Mouse (Mus musculus): ENCODE results near the gene Inip. TPM values are rescaled to one million over a fixed set of nuclear protein-coding genes. Genes with fewer than 3 reads are reported as not detected.
A peak's percentile ranks its signal among the peaks of the same experiment; 100 is the strongest.

Inip gene
- polyA plus RNA-seq, 1 experiment from 2014 or later = 103 TPM

DNA sequence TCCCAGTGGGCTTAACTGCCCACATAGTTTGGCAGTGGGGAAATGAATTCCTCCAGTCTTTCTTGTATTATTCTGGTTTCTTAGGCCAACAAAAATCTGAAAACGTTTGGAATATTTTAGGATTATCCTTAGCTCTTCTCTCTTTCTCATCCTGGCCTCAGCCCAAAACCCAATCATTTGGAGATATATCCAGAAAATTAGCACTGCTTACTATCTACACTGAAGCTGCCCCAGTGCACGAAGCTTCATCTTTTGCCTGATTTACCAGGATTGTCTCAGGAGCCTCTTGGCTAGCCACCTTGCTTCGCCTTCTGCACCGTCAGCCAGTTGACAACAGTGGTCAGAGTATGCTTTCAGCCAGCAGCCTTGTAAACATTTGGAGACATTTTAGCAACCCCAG is 27.7 kb upstream of the Inip start:
- Histone ChIP-seq H3K4me3 (ENCODE audit: low read depth, low read length) (no peak overlapping the region), H3K9me3 (replicated peaks; ENCODE audit: control insufficient read depth, low read length) (no peaks in the 10 kb centered on the region), H3K36me3 (replicated peaks; ENCODE audit: control insufficient read depth, insufficient read depth, low read depth, low read length) (no peaks in the 10 kb centered on the region), H3K27me3 (ENCODE audit: control insufficient read depth, insufficient read depth, low read length) (no peaks in the 10 kb centered on the region), H3K4me2 (ENCODE audit: low read depth, low read length) (no peak overlapping the region), H3K9ac (replicated peaks; ENCODE audit: low read length) (no peak overlapping the region), H3K4me1 (ENCODE audit: control insufficient read depth, insufficient read depth, low read length) (no peaks in the 10 kb centered on the region), H3K27ac (replicated peaks; ENCODE audit: low read depth, low read length) (no peak overlapping the region)
- WGBS = 84% methylated on average over 4 of the region's 4 CpGs
- no peak for DNase-seq (ENCODE audit: low spot score)
- ATAC-seq (replicated peaks; ENCODE audit: insufficient number of reproducible peaks, low FRiP score, low TSS enrichment, low read depth) = no peak

- WGBS = 89% methylated on average over 5 of the region's 5 CpGs
- Histone ChIP-seq H3K27ac (replicated peaks; ENCODE audit: low read depth, low read length) (no peak overlapping the region), H3K9ac (replicated peaks; ENCODE audit: low read length) (no peak overlapping the region), H3K27me3 (ENCODE audit: control insufficient read depth, insufficient read depth, low read length) (no peaks in the 10 kb centered on the region), H3K4me3 (ENCODE audit: low read depth, low read length) (no peak overlapping the region), H3K9me3 (replicated peaks; ENCODE audit: control insufficient read depth, low read length) (no peaks in the 10 kb centered on the region), H3K4me2 (ENCODE audit: low read depth, low read length) (no peak overlapping the region), H3K4me1 (ENCODE audit: control insufficient read depth, insufficient read depth, low read length) (no peaks in the 10 kb centered on the region), H3K36me3 (replicated peaks; ENCODE audit: control insufficient read depth, insufficient read depth, low read depth, low read length) (no peaks in the 10 kb centered on the region)
- DNase-seq (ENCODE audit: low spot score) (no peak), ATAC-seq (replicated peaks; ENCODE audit: insufficient number of reproducible peaks, low FRiP score, low TSS enrichment, low read depth) (no peak)
Observed at GRCm38 (mm10) chr4:59826381-59826780, 25.0 kb upstream of the Inip start.

DNA sequence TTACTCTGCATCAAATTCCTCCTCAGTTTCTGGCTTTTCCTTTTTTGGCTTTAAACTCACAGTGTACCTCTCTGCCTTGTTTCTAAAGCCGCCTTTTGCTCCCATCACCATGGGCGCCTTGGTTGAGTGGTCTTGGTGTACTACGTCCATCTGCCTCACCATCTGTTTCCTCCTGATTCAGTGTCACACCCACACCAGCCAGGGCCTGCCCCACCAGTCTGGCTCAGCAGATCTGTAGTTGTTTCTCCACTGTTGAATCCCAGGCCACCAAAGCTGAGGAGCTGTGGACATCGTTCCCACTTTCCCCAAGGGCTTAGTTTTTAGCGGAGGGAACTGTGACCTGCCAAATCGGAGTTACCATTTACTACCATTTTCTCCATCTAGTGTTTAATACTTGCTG is 24.2 kb upstream of the Inip start:
- Histone ChIP-seq H3K36me3 (replicated peaks; ENCODE audit: control insufficient read depth, insufficient read depth, low read depth, low read length) (no peaks in the 10 kb centered on the region), H3K4me3 (ENCODE audit: low read depth, low read length) (no peak overlapping the region), H3K27me3 (ENCODE audit: control insufficient read depth, insufficient read depth, low read length) (no peaks in the 10 kb centered on the region), H3K4me2 (ENCODE audit: low read depth, low read length) (no peak overlapping the region), H3K9me3 (replicated peaks; ENCODE audit: control insufficient read depth, low read length) (no peaks in the 10 kb centered on the region), H3K9ac (replicated peaks; ENCODE audit: low read length) (no peak overlapping the region), H3K4me1 (ENCODE audit: control insufficient read depth, insufficient read depth, low read length) (no peaks in the 10 kb centered on the region), H3K27ac (replicated peaks; ENCODE audit: low read depth, low read length) (no peak overlapping the region)
- 91% methylated on average over 6 of the region's 6 CpGs for WGBS
- no peak for DNase-seq (ENCODE audit: low spot score)
- ATAC-seq (replicated peaks; ENCODE audit: insufficient number of reproducible peaks, low FRiP score, low TSS enrichment, low read depth) = no peak

- Histone ChIP-seq H3K27me3 (ENCODE audit: control insufficient read depth, insufficient read depth, low read length) (no peaks in the 10 kb centered on the region), H3K27ac (replicated peaks; ENCODE audit: low read depth, low read length) (no peak overlapping the region), H3K4me2 (ENCODE audit: low read depth, low read length) (no peak overlapping the region), H3K36me3 (replicated peaks; ENCODE audit: control insufficient read depth, insufficient read depth, low read depth, low read length) (no peaks in the 10 kb centered on the region), H3K9ac (replicated peaks; ENCODE audit: low read length) (no peak overlapping the region), H3K4me1 (ENCODE audit: control insufficient read depth, insufficient read depth, low read length) (no peaks in the 10 kb centered on the region), H3K9me3 (replicated peaks; ENCODE audit: control insufficient read depth, low read length) (no peaks in the 10 kb centered on the region), H3K4me3 (ENCODE audit: low read depth, low read length) (no peak overlapping the region)
- WGBS = 91% methylated on average over 5 of the region's 5 CpGs
- ATAC-seq (replicated peaks; ENCODE audit: insufficient number of reproducible peaks, low FRiP score, low TSS enrichment, low read depth) (no peak), DNase-seq (ENCODE audit: low spot score) (no peak)
Observed at GRCm38 (mm10) chr4:59824860-59825259, 23.5 kb upstream of the Inip start.

GRCm38 (mm10) chr4:59823470-59823869 is 22.1 kb upstream of the Inip start:
- Histone ChIP-seq H3K9ac (replicated peaks; ENCODE audit: low read length) (no peak overlapping the region), H3K4me3 (ENCODE audit: low read depth, low read length) (no peak overlapping the region), H3K4me1 (ENCODE audit: control insufficient read depth, insufficient read depth, low read length) (no peaks in the 10 kb centered on the region), H3K36me3 (replicated peaks; ENCODE audit: control insufficient read depth, insufficient read depth, low read depth, low read length) (no peaks in the 10 kb centered on the region), H3K27me3 (ENCODE audit: control insufficient read depth, insufficient read depth, low read length) (no peaks in the 10 kb centered on the region), H3K4me2 (ENCODE audit: low read depth, low read length) (no peak overlapping the region), H3K9me3 (replicated peaks; ENCODE audit: control insufficient read depth, low read length) (no peaks in the 10 kb centered on the region), H3K27ac (replicated peaks; ENCODE audit: low read depth, low read length) (no peak overlapping the region)
- WGBS = 52% methylated on average over 7 of the region's 7 CpGs
- DNase-seq (ENCODE audit: low spot score) = no peak
- ATAC-seq (replicated peaks; ENCODE audit: insufficient number of reproducible peaks, low FRiP score, low TSS enrichment, low read depth) = no peak

DNA sequence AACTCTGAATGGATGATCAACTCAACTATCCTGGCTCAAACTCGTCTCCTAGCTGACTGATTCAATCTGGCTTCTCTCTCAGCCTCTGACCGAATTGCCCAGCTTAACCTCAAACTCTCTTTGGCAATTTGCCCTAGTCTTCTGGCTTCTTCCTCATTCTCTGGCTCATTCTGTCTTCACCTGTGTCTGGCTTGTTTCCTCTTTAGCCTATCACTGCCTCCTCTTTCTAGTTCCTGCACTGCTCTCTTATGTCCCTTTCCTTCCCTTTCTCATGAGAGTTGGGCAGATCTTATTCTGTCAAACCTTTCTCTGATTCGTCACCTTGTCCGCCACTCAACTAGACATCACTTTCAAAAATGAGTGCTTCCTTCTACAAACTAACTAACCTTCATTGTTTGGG is 20.7 kb upstream of the Inip start:
- Histone ChIP-seq H3K9me3 (replicated peaks; ENCODE audit: control insufficient read depth, low read length) (no peaks in the 10 kb centered on the region), H3K4me1 (ENCODE audit: control insufficient read depth, insufficient read depth, low read length) (no peaks in the 10 kb centered on the region), H3K4me3 (ENCODE audit: low read depth, low read length) (no peak overlapping the region), H3K27me3 (ENCODE audit: control insufficient read depth, insufficient read depth, low read length) (no peaks in the 10 kb centered on the region), H3K9ac (replicated peaks; ENCODE audit: low read length) (no peak overlapping the region), H3K36me3 (replicated peaks; ENCODE audit: control insufficient read depth, insufficient read depth, low read depth, low read length) (no peaks in the 10 kb centered on the region), H3K27ac (replicated peaks; ENCODE audit: low read depth, low read length) (no peak overlapping the region), H3K4me2 (ENCODE audit: low read depth, low read length) (no peak overlapping the region)
- ATAC-seq (replicated peaks; ENCODE audit: insufficient number of reproducible peaks, low FRiP score, low TSS enrichment, low read depth) = no peak
- WGBS = 86% methylated on average over 4 of the region's 4 CpGs
- no peak for DNase-seq (ENCODE audit: low spot score)

DNA sequence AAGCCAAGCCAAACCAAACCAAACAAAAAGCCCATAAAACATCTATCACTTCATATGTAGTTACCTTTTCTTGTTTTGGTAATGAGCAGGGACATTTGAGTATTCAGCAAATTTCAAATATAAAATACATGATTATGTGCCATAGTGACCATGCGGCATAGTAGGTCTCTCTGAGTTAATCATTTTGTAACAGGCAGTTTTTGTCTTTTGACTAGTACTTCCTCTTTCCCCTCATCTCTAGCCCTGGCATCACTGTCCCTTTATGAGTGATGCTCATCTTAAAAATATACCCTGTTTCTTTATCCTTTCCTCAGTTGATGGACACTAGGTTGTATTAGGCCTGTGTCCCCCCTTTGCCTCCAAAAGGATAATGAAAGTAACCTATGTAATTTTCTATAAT is 20.1 kb upstream of the Inip start:
- H3K4me3 ChIP-seq (ENCODE audit: low read depth, low read length) = no peak overlapping the region
- no peak overlapping the region for H3K27ac ChIP-seq (replicated peaks; ENCODE audit: low read depth, low read length)
- no peak overlapping the region for H3K4me2 ChIP-seq (ENCODE audit: low read depth, low read length)
- no peak overlapping the region for H3K9ac ChIP-seq (replicated peaks; ENCODE audit: low read length)
- 100% methylated on average over 1 of the region's 1 CpGs for WGBS
- H3K9me3 ChIP-seq (replicated peaks; ENCODE audit: control insufficient read depth, low read length) = no peaks in the 10 kb centered on the region
- DNase-seq (ENCODE audit: low spot score) = no peak
- no peaks in the 10 kb centered on the region for H3K27me3 ChIP-seq (ENCODE audit: control insufficient read depth, insufficient read depth, low read length)
- no peak for ATAC-seq (replicated peaks; ENCODE audit: insufficient number of reproducible peaks, low FRiP score, low TSS enrichment, low read depth)
- H3K4me1 ChIP-seq (ENCODE audit: control insufficient read depth, insufficient read depth, low read length) = no peaks in the 10 kb centered on the region
- H3K36me3 ChIP-seq (replicated peaks; ENCODE audit: control insufficient read depth, insufficient read depth, low read depth, low read length) = no peaks in the 10 kb centered on the region

DNA sequence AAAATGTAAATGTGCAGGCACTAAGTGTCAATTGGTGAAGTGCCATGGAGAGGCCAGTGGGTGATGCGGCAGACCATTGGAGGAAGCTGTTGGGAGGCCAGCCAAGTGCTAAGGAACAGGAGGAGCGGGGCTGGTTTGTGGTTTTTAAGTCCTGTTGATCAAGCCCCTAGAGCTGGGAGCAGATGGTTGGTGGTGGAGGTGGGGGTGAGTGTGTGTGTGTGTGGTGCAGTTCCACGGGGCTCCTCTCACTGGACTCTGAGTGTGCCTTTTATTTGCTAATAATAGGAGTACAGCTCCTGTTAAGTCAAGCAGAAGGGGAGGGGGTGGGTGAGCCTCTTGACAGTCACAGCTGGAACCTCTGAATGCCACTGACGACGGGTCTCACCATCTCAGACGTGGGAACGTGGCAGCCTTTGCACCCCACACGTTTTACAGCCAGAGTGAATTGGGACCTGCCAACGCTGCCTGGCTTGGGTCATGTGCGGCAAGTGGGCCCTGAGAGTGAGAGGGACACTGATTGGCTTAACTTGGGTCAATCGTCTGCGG is 18.2 kb upstream of the Inip start:
- Histone ChIP-seq H3K9ac (replicated peaks; ENCODE audit: low read length) (no peak overlapping the region), H3K36me3 (replicated peaks; ENCODE audit: control insufficient read depth, insufficient read depth, low read depth, low read length) (no peaks in the 10 kb centered on the region), H3K4me2 (ENCODE audit: low read depth, low read length) (no peak overlapping the region), H3K9me3 (replicated peaks; ENCODE audit: control insufficient read depth, low read length) (no peaks in the 10 kb centered on the region), H3K4me1 (ENCODE audit: control insufficient read depth, insufficient read depth, low read length) (no peaks in the 10 kb centered on the region), H3K27me3 (ENCODE audit: control insufficient read depth, insufficient read depth, low read length) (no peaks in the 10 kb centered on the region), H3K27ac (replicated peaks; ENCODE audit: low read depth, low read length) (no peak overlapping the region), H3K4me3 (ENCODE audit: low read depth, low read length) (no peak overlapping the region)
- ATAC-seq (replicated peaks; ENCODE audit: insufficient number of reproducible peaks, low FRiP score, low TSS enrichment, low read depth) (peak; percentile 85), DNase-seq (ENCODE audit: low spot score) (no peak)
- 76% methylated on average over 12 of the region's 12 CpGs for WGBS

Measured in embryonic facial prominence, embryonic 11.5 days (tissue).